Mouse (Mus musculus): Measurements from ENCODE around the gene Fgfr2. TPM values are rescaled to one million over a fixed set of nuclear protein-coding genes. Genes with fewer than 3 reads are reported as not detected.
"Not testable (repeated sequence)": the region's sequence is repeated elsewhere in the genome, so short reads cannot be mapped to it uniquely, and the experiment has no call there.

The Fgfr2 gene
- polyA plus RNA-seq, 1 experiment = 59.9 TPM

- TF ChIP-seq POLR2A (IDR thresholded peaks at IDR 0.05; ENCODE audit: low read depth, low read length) (no peak), CTCF (IDR thresholded peaks at IDR 0.05; ENCODE audit: borderline replicate concordance, insufficient read depth, low read length) (no peak)
- H3K4me1 ChIP-seq (ENCODE audit: control insufficient read depth, insufficient read depth, low read length) = peaks cover 15% of the 10 kb centered on the region
These were observed 2979.8 kb downstream of the Fgfr2 start for GRCm38 (mm10) chr7:130143371-130143770.

GRCm38 (mm10) chr7:130141088-130141873 is 2981.9 kb downstream of the Fgfr2 start:
- no peak overlapping the region for H3K27ac ChIP-seq (ENCODE audit: insufficient read depth, low read length)
- H3K4me1 ChIP-seq (ENCODE audit: control insufficient read depth, insufficient read depth, low read length) = peaks cover 15% of the 10 kb centered on the region

More at GRCm38 (mm10) chr7:130143371-130143770, 2979.8 kb downstream of the Fgfr2 start:
- Histone ChIP-seq H3K4me3 (ENCODE audit: insufficient read depth, low read length) (no peak overlapping the region), H3K27ac (ENCODE audit: insufficient read depth, low read length) (peak overlapping the region; percentile 84)

GRCm38 (mm10) chr7:130134924-130135365 is 2988.2 kb downstream of the Fgfr2 start:
- no peak overlapping the region for H3K27ac ChIP-seq (ENCODE audit: insufficient read depth, low read length)
- no peaks in the 10 kb centered on the region for H3K4me1 ChIP-seq (ENCODE audit: control insufficient read depth, insufficient read depth, low read length)
- no peak for TF ChIP-seq POLR2A (IDR thresholded peaks at IDR 0.05; ENCODE audit: low read depth, low read length)
- no peak for TF ChIP-seq CTCF (IDR thresholded peaks at IDR 0.05; ENCODE audit: borderline replicate concordance, insufficient read depth, low read length)
- H3K4me3 ChIP-seq (ENCODE audit: insufficient read depth, low read length) = no peak overlapping the region

More at GRCm38 (mm10) chr7:130141088-130141873, 2981.9 kb downstream of the Fgfr2 start:
- no peak overlapping the region for H3K4me3 ChIP-seq (ENCODE audit: insufficient read depth, low read length)
- TF ChIP-seq POLR2A (IDR thresholded peaks at IDR 0.05; ENCODE audit: low read depth, low read length) = no peak

GRCm38 (mm10) chr7:130134428-130134827 is 2988.7 kb downstream of the Fgfr2 start:
- H3K4me3 ChIP-seq (ENCODE audit: insufficient read depth, low read length); H3K27ac ChIP-seq (ENCODE audit: insufficient read depth, low read length); H3K4me1 ChIP-seq (ENCODE audit: control insufficient read depth, insufficient read depth, low read length): not testable (repeated sequence)

GRCm38 (mm10) chr7:130130226-130130625 is 2992.9 kb downstream of the Fgfr2 start:
- Histone ChIP-seq H3K4me1 (ENCODE audit: control insufficient read depth, insufficient read depth, low read length) (peaks cover 6% of the 10 kb centered on the region; the same call in 1 of the 2 replicates), H3K27ac (ENCODE audit: insufficient read depth, low read length) (no peak overlapping the region), H3K4me3 (ENCODE audit: insufficient read depth, low read length) (no peak overlapping the region)
- no peak for TF ChIP-seq POLR2A (IDR thresholded peaks at IDR 0.05; ENCODE audit: low read depth, low read length)
- TF ChIP-seq CTCF (IDR thresholded peaks at IDR 0.05; ENCODE audit: borderline replicate concordance, insufficient read depth, low read length) = no peak

- H3K27ac ChIP-seq (ENCODE audit: insufficient read depth, low read length) = peak overlapping the region; percentile 41; the same call in 1 of the 2 replicates
- TF ChIP-seq POLR2A (IDR thresholded peaks at IDR 0.05; ENCODE audit: low read depth, low read length) = no peak
- TF ChIP-seq CTCF (IDR thresholded peaks at IDR 0.05; ENCODE audit: borderline replicate concordance, insufficient read depth, low read length) = no peak
- peaks cover 6% of the 10 kb centered on the region; the same call in 1 of the 2 replicates for H3K4me1 ChIP-seq (ENCODE audit: control insufficient read depth, insufficient read depth, low read length)
- H3K4me3 ChIP-seq (ENCODE audit: insufficient read depth, low read length) = no peak overlapping the region
These were observed 2993.7 kb downstream of the Fgfr2 start for GRCm38 (mm10) chr7:130129359-130129960.

GRCm38 (mm10) chr7:130121507-130121906 is 3001.6 kb downstream of the Fgfr2 start:
- H3K27ac ChIP-seq (ENCODE audit: insufficient read depth, low read length) = no peak overlapping the region
- TF ChIP-seq POLR2A (IDR thresholded peaks at IDR 0.05; ENCODE audit: low read depth, low read length) = no peak
- TF ChIP-seq CTCF (IDR thresholded peaks at IDR 0.05; ENCODE audit: borderline replicate concordance, insufficient read depth, low read length) = no peak
- H3K4me1 ChIP-seq (ENCODE audit: control insufficient read depth, insufficient read depth, low read length) = no peaks in the 10 kb centered on the region
- H3K4me3 ChIP-seq (ENCODE audit: insufficient read depth, low read length) = no peak overlapping the region

GRCm38 (mm10) chr7:130119466-130119865 is 3003.7 kb downstream of the Fgfr2 start:
- Histone ChIP-seq H3K4me1 (ENCODE audit: control insufficient read depth, insufficient read depth, low read length) (no peaks in the 10 kb centered on the region), H3K27ac (ENCODE audit: insufficient read depth, low read length) (no peak overlapping the region), H3K4me3 (ENCODE audit: insufficient read depth, low read length) (no peak overlapping the region)
- TF ChIP-seq POLR2A (IDR thresholded peaks at IDR 0.05; ENCODE audit: low read depth, low read length) = no peak
- no peak for TF ChIP-seq CTCF (IDR thresholded peaks at IDR 0.05; ENCODE audit: borderline replicate concordance, insufficient read depth, low read length)

- no peak overlapping the region for H3K27ac ChIP-seq (ENCODE audit: insufficient read depth, low read length)
- no peak for TF ChIP-seq CTCF (IDR thresholded peaks at IDR 0.05; ENCODE audit: borderline replicate concordance, insufficient read depth, low read length)
- TF ChIP-seq POLR2A (IDR thresholded peaks at IDR 0.05; ENCODE audit: low read depth, low read length) = no peak
- H3K4me3 ChIP-seq (ENCODE audit: insufficient read depth, low read length) = no peak overlapping the region
- H3K4me1 ChIP-seq (ENCODE audit: control insufficient read depth, insufficient read depth, low read length) = no peaks in the 10 kb centered on the region
These were observed 3004.4 kb downstream of the Fgfr2 start for GRCm38 (mm10) chr7:130118726-130119125.

- TF ChIP-seq POLR2A (IDR thresholded peaks at IDR 0.05; ENCODE audit: low read depth, low read length) = no peak
- TF ChIP-seq CTCF (IDR thresholded peaks at IDR 0.05; ENCODE audit: borderline replicate concordance, insufficient read depth, low read length) = no peak
- no peaks in the 10 kb centered on the region for H3K4me1 ChIP-seq (ENCODE audit: control insufficient read depth, insufficient read depth, low read length)
- no peak overlapping the region for H3K27ac ChIP-seq (ENCODE audit: insufficient read depth, low read length)
- no peak overlapping the region for H3K4me3 ChIP-seq (ENCODE audit: insufficient read depth, low read length)
These were observed 3005.6 kb downstream of the Fgfr2 start for GRCm38 (mm10) chr7:130117466-130118123.
